Mouse (Mus musculus): ENCODE measurements around the gene Bak1.
A peak's percentile ranks its signal among the peaks of the same experiment; 100 is the strongest.

The Bak1 gene

DNA sequence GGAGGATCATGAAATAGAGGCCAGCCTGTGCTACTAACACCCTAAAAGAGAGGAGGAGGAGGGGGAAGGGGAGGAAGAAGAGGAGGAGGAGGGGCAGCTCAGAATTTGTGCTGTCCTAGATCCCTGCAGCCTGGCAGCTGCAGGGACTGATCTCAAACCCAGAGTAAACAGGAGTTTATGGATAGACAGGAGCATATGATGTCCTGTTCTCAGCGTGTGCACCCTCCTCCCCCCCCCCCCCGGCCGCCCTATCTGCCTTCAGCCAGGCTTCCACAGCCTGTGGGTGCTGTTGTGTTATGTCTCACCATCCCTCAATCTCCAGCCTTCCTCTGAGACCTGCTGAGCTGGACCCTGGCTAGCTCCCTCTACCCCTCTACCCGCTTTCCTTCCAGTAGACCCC lies at the start of gene Bak1:
Gene Bak1 (minus strand): TSS at position 101 of the 400 bp plus-strand sequence.
- no peak for DNase-seq (ENCODE audit: low spot score in 2 of 2)

GRCm38 (mm10) chr17:27078499-27078898 lies 49.7 kb upstream of the Bak1 start:
- no peak for DNase-seq (ENCODE audit: low spot score in 2 of 2)

DNA sequence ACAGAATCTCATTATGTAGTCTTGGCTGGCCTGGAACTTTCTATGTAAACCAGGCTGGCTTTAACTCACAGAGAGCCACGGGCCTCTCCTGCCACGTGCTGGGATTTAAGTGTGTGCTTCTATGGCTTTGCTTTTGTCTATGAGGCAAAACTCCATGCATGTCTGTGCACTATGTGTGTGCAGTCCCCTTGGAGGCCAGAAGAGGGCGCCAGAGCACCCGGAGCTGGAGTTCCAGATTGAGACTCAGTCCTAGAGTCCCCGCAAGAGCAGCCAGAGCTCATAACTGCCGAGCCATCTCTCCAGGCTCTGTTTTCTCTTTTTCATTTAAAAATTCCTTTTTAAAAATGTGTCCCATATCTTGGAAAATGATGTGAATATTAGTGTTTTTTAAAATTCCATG lies 49.1 kb upstream of the Bak1 start:
- no peak for DNase-seq (ENCODE audit: low spot score in 2 of 2)

- no peak for DNase-seq (ENCODE audit: low spot score in 2 of 2)
Measured at GRCm38 (mm10) chr17:27077133-27077532, 48.3 kb upstream of the Bak1 start.

DNA sequence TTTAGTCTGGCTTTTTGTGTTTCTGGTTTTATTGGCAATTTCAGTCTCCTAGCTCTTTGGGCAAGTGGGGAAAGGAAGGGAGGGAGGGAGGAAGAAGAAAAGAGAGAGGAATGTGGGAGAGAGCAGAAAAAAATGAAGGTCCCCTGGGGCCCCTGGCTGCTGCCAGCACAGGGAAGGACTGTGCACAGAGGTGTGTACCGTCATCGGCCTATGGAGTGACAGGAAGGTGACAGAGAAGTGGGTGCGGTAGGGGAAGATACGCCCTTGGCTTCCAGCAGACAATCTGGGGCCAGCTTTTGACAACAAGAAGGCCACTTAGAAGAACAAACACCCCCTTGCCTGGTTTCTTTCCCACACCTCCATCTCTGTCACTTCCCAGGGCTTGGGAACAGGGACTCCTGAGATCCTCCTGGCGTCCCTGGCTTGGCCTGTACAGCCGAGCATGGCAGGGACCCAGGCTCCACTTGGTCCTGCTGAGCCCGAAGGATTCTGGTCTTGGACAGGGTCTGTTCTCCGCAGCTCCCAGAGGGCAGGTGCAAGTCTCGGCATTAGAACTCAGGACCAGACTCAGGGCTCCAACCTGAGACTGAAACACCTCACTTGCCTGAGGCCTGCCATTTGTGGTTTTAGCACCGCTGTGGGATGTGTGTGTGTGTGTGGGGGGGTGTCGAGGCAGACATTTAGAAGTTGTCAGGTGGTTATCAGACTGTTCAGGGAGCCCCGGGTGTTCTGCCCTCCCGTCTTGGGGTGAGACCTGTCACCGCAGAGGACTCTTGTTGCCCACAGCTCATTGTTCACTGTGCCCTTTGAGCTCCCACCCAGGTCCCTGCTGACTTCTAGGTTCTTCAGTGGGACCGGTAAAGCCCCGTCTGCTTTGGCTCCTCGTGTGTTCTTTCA lies 46.3 kb upstream of the Bak1 start:
- no peak for DNase-seq (ENCODE audit: low spot score in 2 of 2)

DNA sequence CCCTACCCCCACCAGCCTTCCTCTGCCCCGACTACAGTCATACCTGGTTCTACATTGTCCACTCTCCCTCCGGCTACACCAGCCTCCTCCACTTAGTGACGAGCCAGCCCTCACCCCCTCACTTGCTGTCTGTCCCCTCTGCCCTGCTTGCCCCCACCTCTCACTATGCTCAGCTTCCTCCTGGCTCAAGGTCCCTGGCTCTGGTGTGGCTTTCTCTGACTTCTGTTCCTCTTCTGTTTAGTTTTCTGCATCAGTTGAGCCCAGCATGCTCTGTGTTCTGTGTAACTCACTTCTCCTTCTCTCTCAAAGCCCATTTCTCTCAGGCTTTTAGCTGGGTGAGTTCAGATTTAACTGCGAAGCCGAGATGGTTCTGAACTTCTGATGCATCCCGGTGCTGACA lies 45.4 kb upstream of the Bak1 start:
- no peak for DNase-seq (ENCODE audit: low spot score in 2 of 2)

DNA sequence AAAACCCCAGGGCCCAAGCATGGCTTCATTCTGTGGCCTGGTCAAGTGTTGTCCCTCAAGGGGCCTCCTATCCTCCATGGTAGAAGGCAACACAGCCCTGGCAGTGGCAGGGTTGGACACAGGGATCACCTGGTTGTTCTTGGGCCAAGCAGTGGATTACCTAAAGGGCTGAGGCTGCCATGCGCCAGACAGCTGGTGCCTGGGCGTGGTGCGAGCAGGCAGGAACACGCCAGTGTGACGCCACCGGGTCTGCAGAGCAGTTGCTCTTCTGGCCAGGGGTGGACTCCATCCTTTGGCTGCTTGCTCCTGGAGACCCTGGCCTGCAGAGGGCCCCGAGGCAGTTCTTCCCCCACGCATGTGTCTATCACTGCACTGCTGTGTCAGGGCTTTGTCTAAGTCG lies 45.0 kb upstream of the Bak1 start:
- DNase-seq (ENCODE audit: low spot score in 2 of 2): no peak

DNA sequence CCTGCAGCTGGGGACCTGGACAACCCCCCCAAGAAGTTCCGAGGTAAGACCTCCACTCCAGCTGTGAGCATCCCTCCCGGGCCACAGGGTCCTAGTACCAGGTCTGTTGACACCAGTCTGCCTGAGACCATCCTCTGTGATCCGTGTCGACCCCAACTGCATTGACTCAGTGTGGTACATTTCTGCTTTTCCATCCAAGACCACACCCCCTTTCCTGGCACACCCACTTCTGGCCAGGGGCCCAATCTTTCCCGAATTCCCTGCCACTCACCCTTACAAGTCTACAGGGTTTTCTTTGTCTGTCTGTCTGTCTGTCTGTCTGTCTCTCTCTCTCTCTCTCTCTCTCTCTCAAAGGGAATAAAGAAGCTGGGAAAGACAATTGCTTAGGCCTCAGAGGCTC lies 44.3 kb upstream of the Bak1 start:
- DNase-seq (ENCODE audit: low spot score in 2 of 2): no peak

GRCm38 (mm10) chr17:27072363-27072762 lies 43.6 kb upstream of the Bak1 start:
- peak; percentile 28 to 52 for DNase-seq (ENCODE audit: low spot score in 2 of 2)

DNA sequence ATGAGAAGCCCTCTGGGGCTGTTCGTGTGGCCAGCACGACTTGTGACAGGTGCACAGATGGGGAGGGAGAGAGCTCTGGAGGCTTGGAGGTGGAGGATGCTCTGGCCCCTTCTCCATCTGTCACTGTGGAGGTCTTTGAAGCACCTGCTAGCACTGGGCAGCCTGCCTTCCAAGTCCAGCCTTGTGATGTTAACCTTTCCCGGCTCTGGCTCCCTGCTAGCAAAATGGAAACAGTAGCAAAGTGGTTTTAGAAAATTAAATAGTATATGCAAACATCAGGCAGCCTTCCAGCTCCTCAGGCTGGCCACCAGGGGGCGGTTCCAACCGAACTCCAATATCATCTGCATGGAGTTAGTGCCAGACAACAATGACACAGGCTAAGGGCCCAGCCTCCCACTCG lies 42.8 kb upstream of the Bak1 start:
- no peak for DNase-seq (ENCODE audit: low spot score in 2 of 2)

- no peak for DNase-seq (ENCODE audit: low spot score in 2 of 2)
Measured at GRCm38 (mm10) chr17:27070913-27071312, 42.1 kb upstream of the Bak1 start.

DNA sequence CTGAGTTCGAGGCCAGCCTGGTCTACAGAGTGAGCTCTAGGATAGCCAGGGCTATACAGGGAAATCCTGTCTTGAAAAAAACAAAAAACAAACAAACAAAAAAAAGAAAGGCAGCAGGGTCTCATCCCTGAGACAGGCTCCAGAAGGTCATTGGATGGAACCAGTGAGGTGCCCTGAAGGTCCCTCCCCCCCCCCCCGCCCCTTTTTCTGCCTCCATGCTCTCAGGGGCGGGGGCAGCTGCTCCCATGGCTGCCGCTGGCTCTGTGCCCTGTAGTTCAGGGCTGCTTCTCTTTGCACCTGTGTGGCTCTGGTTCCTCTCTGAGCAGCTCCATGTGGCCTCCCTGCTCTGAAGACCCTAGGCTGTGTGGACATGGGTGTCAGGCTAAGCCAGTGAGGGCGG lies 40.3 kb upstream of the Bak1 start:
- DNase-seq (ENCODE audit: low spot score in 2 of 2): no peak

GRCm38 (mm10) chr17:27066065-27066464 lies 37.3 kb upstream of the Bak1 start:
- no peak for DNase-seq (ENCODE audit: low spot score in 2 of 2)

- no peak for DNase-seq (ENCODE audit: low spot score in 2 of 2)
Measured at GRCm38 (mm10) chr17:27064195-27064594, 35.4 kb upstream of the Bak1 start.

- no peak for DNase-seq (ENCODE audit: low spot score in 2 of 2)
Measured at GRCm38 (mm10) chr17:27063717-27064116, 34.9 kb upstream of the Bak1 start.

DNA sequence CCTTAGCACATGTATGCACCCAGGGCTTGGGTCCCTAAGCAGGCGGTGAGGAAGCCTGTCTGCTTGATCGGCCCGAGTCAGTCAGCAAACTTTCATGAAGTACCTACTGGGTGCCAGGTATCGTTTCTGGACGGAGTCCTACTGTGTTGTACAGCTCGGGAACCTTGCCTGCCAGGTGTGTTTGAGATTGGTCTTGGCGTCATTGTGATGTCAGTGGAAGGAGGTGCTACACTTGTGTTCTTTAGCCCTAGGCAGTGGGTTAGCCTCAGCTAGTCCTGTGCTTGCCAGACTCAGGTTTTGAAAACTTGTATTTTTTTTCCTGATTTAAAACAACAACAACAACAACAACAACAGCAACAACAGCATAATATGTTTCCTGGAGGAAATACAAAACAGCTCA lies 33.9 kb upstream of the Bak1 start:
- no peak for DNase-seq (ENCODE audit: low spot score in 2 of 2)

DNA sequence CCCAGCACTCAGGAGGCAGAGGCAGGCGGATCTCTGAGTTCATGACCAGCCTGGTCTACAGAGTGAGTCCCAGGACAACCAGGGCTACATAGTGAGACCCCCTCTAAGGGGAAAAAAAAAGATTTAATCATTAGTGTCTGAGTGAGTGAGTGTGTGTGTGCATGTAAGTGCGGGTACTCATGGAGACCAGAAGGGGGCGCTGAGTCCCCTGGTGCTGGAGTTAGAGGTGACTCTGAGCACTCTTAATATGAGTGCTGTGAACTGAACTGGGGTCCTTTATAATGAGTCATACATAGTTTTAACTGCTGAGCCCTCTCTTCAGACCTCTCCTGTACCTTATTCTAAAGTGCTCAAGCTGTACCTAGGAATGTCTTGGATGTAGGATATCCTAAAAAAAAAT lies 32.9 kb upstream of the Bak1 start:
- DNase-seq (ENCODE audit: low spot score in 2 of 2): no peak

DNA sequence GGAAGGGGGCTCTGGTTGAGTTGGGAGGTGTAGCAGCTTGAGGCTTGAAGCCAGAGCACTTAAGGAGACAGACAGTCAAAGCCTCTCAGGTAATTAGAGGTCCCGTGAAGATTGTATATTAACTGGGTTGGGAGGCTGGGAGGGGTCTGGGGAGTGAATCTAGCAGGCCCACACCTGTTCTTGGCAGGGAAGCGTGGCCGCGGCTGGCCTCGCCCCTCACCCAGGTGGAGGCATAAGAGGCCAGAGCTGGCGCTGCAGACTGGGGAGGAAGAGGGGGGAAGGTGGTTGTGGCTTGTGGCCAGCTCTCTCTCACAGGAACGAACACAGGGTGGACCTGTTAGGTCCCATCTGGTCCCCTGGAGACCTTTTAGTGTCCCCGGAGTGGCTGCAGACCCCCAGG lies 31.9 kb upstream of the Bak1 start:
- no peak for DNase-seq (ENCODE audit: low spot score in 2 of 2)

- no peak for DNase-seq (ENCODE audit: low spot score in 2 of 2)
Measured at GRCm38 (mm10) chr17:27057517-27058055, 28.8 kb upstream of the Bak1 start.

- DNase-seq (ENCODE audit: low spot score in 2 of 2): no peak
Measured at GRCm38 (mm10) chr17:27056812-27057516, 28.2 kb upstream of the Bak1 start, which contains the start of gene Itpr3. Gene Itpr3 (plus strand): TSS chr17:27057304.

GRCm38 (mm10) chr17:27056170-27056569 lies 27.4 kb upstream of the Bak1 start:
- no peak for DNase-seq (ENCODE audit: low spot score in 2 of 2)

DNA sequence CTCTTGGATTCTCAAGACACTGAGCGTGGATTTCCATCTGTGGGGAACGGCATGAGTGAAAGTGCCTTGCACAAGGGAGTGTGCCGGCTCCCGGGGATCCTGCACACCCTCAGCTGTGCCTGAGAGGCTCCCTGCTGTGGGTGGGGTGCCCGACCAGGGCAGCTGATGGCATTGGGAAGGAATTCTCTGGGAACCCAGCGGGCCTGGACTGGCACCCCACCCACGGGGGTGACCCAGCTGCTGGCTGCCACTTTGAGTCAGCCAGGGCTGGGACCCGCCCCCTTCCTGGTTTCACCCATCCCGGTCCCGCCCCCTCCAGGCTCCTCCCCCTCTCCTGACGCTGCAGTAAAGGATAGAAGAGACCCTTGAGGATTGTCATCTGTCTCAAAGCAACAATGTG lies 22.7 kb upstream of the Bak1 start:
- no peak for DNase-seq (ENCODE audit: low spot score in 2 of 2)

DNA sequence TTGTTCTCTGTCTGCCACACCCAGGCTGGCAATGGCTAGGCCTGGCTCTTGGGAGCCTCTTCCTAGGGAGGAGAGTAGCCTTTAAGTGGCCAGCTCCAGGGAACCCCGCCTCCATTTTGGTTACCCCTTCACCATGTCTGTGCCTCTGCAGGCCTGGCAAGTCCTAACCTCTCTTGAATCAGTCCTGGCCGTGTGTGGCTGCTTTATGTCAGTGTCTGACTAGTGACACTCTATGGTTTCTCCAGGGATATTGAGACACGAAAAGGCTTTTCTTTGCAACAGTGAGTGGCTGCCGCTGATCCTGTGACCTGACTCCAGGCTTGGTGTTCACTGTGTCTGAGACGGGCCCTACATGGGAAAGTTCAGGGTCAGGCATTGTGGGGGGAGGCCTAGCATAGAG lies 22.0 kb upstream of the Bak1 start:
- DNase-seq (ENCODE audit: low spot score in 2 of 2): no peak
